21 mouse cellular contexts compared by ENCODE assay signal in genomic region chr8:77446294-77446693, GRCm38 (mm10).
"Had no signal": no experiment of that assay in that cellular context is flagged by ENCODE, and none has a peak within 500 bp of the region (broad histone marks: within the 10 kb centered on the region; RNA-seq: fewer than 3 reads in every experiment).

No protein-coding gene starts in this region.

- H3K4me3 ChIP-seq: limb, embryonic 12.5 days; limb, embryonic 15.5 days; megakaryocyte, embryonic 14.5 days; midbrain, embryonic 10.5 days; midbrain, embryonic 13.5 days; neural tube, embryonic 12.5 days; stomach, embryonic 15.5 days had no signal

- H3K9ac ChIP-seq: limb, embryonic 12.5 days; limb, embryonic 15.5 days; liver, embryonic 14.5 days; liver, postnatal 0 days; lung, embryonic 14.5 days; midbrain, embryonic 13.5 days; neural tube, embryonic 12.5 days; stomach, embryonic 15.5 days had no signal

- DNase-seq: kidney, adult 11 months; kidney, adult 8-10 months; kidney, postnatal 4 days; left cerebral cortex, postnatal 4 days; liver, postnatal 0 days; lung, embryonic 14.5 days; right cerebral cortex, adult 18-20 months; right cerebral cortex, postnatal 14 days; spleen, adult 18-20 months; thymus, postnatal 25 days had no signal

- H3K4me2 ChIP-seq: limb, embryonic 12.5 days; limb, embryonic 15.5 days; liver, embryonic 11.5 days; lung, embryonic 14.5 days; midbrain, embryonic 13.5 days; neural tube, embryonic 12.5 days; stomach, embryonic 15.5 days had no signal

- ATAC-seq: liver, postnatal 0 days; lung, postnatal 0 days; midbrain, embryonic 13.5 days had no signal

- H3K36me3 ChIP-seq: midbrain, embryonic 13.5 days had no signal

- H3K9me3 ChIP-seq: megakaryocyte, embryonic 14.5 days; midbrain, embryonic 10.5 days; stomach, embryonic 15.5 days had no signal

- H3K27ac ChIP-seq: kidney, postnatal 0 days; limb, embryonic 12.5 days; limb, embryonic 15.5 days; liver, embryonic 14.5 days; midbrain, embryonic 10.5 days; midbrain, embryonic 13.5 days; neural tube, embryonic 12.5 days; stomach, embryonic 15.5 days had no signal

- H3K4me1 ChIP-seq: limb, embryonic 12.5 days; limb, embryonic 15.5 days; midbrain, embryonic 13.5 days; neural tube, embryonic 12.5 days; stomach, embryonic 15.5 days had no signal

- H3K27me3 ChIP-seq: limb, embryonic 12.5 days; limb, embryonic 15.5 days; megakaryocyte, embryonic 14.5 days; midbrain, embryonic 13.5 days; neural tube, embryonic 12.5 days; stomach, embryonic 15.5 days had no signal
